Mouse (Mus musculus) intestine, embryonic 16.5 days (tissue): Measurements from ENCODE around the gene Pitpna. TPM values are rescaled to one million over a fixed set of nuclear protein-coding genes. Genes with fewer than 3 reads are reported as not detected.
A peak's percentile ranks its signal among the peaks of the same experiment; 100 is the strongest.

Source experiments
- ATAC-seq: fragments of 200-750 bp; cut with Nextera tagmentation; 2 replicates; pipeline ENCODE4 v1.8.0; 2017; ENCODE audit warnings: moderate TSS enrichment, moderate library complexity
- H3K27ac ChIP-seq: fragments of 300-500 bp; sonication (generic); 2 replicates; pipeline ENCODE4 v1.5.1; 2014; ENCODE audit warnings: mild to moderate bottlenecking, low read length
- H3K27me3 ChIP-seq: fragments of 300-500 bp; sonication (generic); replicated peaks from 2 replicates; pipeline ENCODE4 v1.6.1; 2014; ENCODE audit warnings: low read length, control low read depth, mixed read lengths; ENCODE audit not compliant: control insufficient read depth, insufficient read depth
- H3K36me3 ChIP-seq: fragments of 300-500 bp; sonication (generic); 2 replicates; pipeline ENCODE4 v1.6.1; 2014; ENCODE audit warnings: low read length, control low read depth; ENCODE audit not compliant: control insufficient read depth, insufficient read depth
- H3K4me1 ChIP-seq: fragments of 300-500 bp; sonication (generic); 2 replicates; pipeline ENCODE4 v1.6.1; 2014; ENCODE audit warnings: low read length, control low read depth, mixed read lengths; ENCODE audit not compliant: control insufficient read depth, insufficient read depth
- H3K4me2 ChIP-seq: fragments of 300-500 bp; sonication (generic); 2 replicates; pipeline ENCODE4 v1.6.1; 2014; ENCODE audit warnings: low read depth, low read length, control low read depth
- H3K4me3 ChIP-seq: fragments of 300-500 bp; sonication (generic); 2 replicates; pipeline ENCODE4 v1.5.1; 2014; ENCODE audit warnings: mild to moderate bottlenecking, low read length
- H3K9ac ChIP-seq: fragments of 300-500 bp; sonication (generic); 2 replicates; pipeline ENCODE4 v1.6.1; 2014; ENCODE audit warnings: low read depth, low read length
- H3K9me3 ChIP-seq: fragments of 300-500 bp; sonication (generic); 2 replicates; pipeline ENCODE4 v1.6.1; 2016; ENCODE audit warnings: low read length, control low read depth; ENCODE audit not compliant: control insufficient read depth
- WGBS: fragments of 180-500 bp; shearing (Covaris S2); extraction: QIAGEN DNeasy Blood & Tissue Kit; methylation state at CpG from one replicate; pipeline ENCODE4 v1.1.7; 2014; 5-methylcytosine and 5-hydroxymethylcytosine counted together
- polyA plus RNA-seq: library from polyadenylated mRNA; unstranded; fragments of >200 nt; fragmentation: Nextera tagmentation; extraction: Ambion mirVana; gene quantifications from 2 replicates; pipeline ENCODE4 v1.2.1, GENCODE M21; 2015

Pitpna gene
- polyA plus RNA-seq, 1 experiment from 2014 or later, result 84.2 TPM

DNA sequence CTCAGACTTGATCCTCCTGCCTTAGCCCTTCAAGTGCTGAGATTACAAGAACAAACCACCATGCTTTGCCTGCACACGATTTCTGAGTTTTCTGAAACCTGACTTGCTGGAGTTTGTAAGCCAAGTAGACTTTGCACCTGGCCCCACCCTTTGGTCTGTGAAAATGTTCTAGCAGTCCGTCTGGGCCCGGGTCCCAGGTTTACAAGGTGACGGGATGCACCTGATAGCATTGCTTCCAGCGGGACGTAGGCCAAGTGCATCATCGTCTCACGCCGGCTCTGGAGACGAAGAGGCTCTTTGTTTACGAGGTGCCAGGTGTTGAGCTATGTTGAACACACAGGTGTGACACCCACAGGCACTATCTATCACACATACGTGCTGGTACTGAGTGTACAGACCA, 18.9 kb upstream of the Pitpna start:
- H3K4me3 ChIP-seq, result no peak overlapping the region
- WGBS, result 63% methylated on average over 12 of the region's 12 CpGs
- no peaks in the 10 kb centered on the region for H3K36me3 ChIP-seq
- peaks cover 47% of the 10 kb centered on the region for H3K4me1 ChIP-seq
- ATAC-seq, result no peak
- no peak overlapping the region for H3K9ac ChIP-seq
- H3K9me3 ChIP-seq, result no peaks in the 10 kb centered on the region
- no peaks in the 10 kb centered on the region for H3K27me3 ChIP-seq
- H3K27ac ChIP-seq, result peak overlapping the region; percentile 31
- H3K4me2 ChIP-seq, result no peak overlapping the region

DNA sequence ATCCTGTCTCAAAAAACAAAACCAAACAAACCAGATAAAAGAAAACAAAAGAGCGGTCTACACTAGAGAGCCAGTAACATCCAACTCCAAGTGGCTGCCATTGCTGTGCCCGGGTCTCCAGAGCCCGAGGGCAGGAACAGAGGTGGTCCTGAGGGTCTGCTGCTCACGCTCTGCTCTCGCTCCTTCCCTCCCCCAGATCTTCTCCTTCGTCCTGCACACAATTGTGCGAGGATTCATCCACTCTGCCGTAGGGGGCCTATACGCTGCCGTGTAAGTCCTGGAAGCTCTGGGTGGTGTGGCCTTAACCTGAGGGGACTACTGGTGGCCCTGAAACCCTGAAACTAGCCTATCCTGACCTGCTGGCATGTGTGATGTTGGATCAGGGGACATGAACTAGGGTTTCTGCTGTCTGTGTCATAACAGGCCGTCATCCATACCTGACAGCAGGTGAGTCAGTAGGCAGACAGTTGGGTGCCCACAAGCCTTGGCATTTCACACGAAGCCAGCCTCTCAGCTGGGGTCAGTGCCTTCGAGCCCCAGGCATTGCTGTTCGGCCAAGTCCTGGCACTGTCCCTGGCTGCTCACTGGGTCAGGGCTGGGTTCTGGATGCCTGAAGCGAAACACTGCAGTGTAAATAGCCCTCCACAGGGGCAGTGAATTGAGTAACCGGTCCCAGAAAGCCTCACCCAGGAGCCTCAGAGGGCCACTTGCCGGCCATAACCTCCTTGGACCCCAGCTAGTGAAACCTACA, 17.3 kb upstream of the Pitpna start:
- H3K27ac ChIP-seq, result peak overlapping the region; percentile 26; the same call in 1 of the 2 replicates

DNA sequence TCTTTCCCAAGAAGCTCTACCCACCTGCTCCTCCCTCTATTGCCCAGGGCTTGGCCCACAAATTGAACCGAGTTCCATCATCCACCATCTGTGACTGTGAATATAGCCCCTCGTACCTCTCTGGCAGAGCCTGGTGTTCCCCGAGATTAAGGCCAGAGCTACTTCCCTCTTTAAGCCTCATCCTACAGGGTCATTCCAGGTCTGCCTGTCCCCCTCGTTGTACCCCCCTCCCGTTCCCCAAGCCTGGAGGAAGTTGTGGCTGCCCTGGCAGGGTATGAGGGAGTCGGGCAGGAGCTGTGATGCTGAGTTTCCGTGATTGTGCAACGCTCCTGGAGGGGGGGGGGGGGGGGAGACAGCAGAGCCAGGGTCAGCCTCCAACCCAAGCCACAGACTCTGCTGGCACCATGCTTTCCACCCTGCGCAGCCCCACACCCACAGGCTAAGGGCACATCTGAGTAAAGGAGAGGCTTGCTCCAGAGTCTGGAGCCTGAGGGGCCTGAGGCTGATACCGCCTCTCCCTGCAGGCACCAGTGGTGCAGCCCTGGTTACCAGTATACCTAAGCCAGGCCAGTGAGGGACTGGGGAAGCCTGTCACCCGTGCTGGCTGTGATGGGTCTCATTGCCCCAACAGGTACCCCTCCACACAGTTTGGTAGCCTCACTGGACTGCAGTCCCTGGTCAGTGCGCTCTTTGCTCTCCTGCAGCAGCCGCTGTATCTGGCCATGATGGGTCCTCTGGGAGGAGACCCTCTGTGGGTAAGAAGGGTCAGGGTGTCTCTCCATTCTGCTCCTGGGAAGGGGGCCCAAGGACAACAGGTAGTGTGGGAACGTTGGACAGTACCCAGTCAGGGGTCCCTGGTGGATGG, 16.5 kb upstream of the Pitpna start:
- H3K9ac ChIP-seq, result peak overlapping the region; percentile 55; the same call in 1 of the 2 replicates
- H3K9me3 ChIP-seq, result no peaks in the 10 kb centered on the region
- ATAC-seq, result no peak
- no peak overlapping the region for H3K4me3 ChIP-seq
- H3K4me1 ChIP-seq, result peaks cover 40% of the 10 kb centered on the region
- no peaks in the 10 kb centered on the region for H3K36me3 ChIP-seq
- H3K27ac ChIP-seq, result peak overlapping the region; percentile 26; the same call in 1 of the 2 replicates
- H3K27me3 ChIP-seq, result no peaks in the 10 kb centered on the region
- WGBS, result 66% methylated on average over 13 of the region's 14 CpGs
- H3K4me2 ChIP-seq, result no peak overlapping the region

More for the DNA sequence above, 17.3 kb upstream of the Pitpna start:
- Histone ChIP-seq H3K4me2 (no peak overlapping the region), H3K36me3 (no peaks in the 10 kb centered on the region), H3K4me1 (peaks cover 45% of the 10 kb centered on the region), H3K9ac (no peak overlapping the region), H3K27me3 (no peaks in the 10 kb centered on the region), H3K4me3 (no peak overlapping the region), H3K9me3 (no peaks in the 10 kb centered on the region)
- 88% methylated on average over 17 of the region's 17 CpGs for WGBS
- no peak for ATAC-seq

DNA sequence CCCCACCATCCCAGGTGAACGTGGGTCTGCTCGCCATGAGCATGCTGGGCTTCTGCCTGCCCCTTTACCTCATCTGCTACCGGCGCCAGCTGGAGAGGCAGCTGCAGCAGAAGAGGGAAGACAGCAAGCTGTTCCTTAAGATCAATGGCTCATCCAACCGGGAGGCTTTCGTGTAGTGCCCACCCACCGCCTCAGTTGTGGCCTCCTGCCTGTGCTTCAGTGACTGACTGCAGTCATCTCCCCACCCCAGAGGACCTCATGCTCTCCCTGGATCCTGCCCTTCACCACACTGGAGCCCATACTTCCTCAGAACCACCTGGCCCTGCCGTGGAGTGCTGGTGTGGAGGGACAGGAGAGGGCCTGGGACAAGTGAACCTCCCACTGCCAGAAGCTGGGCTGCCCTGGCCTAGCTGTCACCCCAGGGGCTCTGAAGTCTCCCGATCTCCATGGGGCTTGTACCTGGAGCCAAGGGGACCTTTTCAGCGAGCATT, 15.6 kb upstream of the Pitpna start:
- H3K27ac ChIP-seq, result peak overlapping the region; percentile 71
- peaks cover 36% of the 10 kb centered on the region for H3K4me1 ChIP-seq
- H3K27me3 ChIP-seq, result no peaks in the 10 kb centered on the region
- H3K36me3 ChIP-seq, result no peaks in the 10 kb centered on the region
- H3K4me3 ChIP-seq, result no peak overlapping the region
- H3K4me2 ChIP-seq, result peak overlapping the region; percentile 32
- ATAC-seq, result no peak
- WGBS, result 22% methylated on average over 10 of the region's 10 CpGs
- peak overlapping the region; percentile 55 for H3K9ac ChIP-seq
- no peaks in the 10 kb centered on the region for H3K9me3 ChIP-seq

DNA sequence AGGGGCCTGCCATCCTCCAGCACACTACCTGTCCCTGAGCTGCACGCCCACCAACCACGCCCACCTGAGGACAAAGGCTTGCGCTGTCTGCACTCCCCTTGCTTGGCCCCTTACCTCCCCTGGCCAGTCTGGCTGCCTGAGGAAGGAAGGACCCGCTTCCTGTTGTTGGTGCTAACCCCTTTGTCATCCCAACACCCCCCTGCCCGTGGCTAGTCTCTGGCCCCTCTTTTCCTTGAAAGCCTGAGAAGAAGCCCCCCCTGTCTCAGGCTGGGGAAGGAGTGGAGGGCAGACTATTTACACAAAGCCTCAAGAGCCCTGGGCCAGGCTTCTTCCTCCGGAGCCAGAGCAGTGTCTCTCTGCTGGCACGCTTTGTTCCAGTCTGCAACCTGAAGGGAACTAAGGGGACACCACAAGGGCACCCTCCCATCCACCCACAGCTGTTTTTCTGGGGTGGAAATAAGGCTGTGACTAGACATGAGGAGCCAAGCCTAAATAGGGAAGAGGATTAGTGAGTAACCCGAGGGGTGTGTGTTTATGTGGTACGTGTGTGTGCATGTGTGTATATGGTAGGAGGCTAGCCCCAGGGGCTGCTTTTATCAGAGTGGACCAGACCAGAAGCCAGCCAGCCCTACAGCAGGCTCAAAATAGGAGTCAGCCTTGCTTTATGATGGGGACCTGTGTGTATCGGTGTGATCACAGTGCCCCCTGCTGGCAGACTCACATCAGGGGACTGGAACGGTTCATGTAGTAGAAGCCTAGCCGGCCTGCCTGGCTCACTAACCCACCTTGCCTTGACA, 14.8 kb upstream of the Pitpna start:
- peak overlapping the region; percentile 71 for H3K27ac ChIP-seq

DNA sequence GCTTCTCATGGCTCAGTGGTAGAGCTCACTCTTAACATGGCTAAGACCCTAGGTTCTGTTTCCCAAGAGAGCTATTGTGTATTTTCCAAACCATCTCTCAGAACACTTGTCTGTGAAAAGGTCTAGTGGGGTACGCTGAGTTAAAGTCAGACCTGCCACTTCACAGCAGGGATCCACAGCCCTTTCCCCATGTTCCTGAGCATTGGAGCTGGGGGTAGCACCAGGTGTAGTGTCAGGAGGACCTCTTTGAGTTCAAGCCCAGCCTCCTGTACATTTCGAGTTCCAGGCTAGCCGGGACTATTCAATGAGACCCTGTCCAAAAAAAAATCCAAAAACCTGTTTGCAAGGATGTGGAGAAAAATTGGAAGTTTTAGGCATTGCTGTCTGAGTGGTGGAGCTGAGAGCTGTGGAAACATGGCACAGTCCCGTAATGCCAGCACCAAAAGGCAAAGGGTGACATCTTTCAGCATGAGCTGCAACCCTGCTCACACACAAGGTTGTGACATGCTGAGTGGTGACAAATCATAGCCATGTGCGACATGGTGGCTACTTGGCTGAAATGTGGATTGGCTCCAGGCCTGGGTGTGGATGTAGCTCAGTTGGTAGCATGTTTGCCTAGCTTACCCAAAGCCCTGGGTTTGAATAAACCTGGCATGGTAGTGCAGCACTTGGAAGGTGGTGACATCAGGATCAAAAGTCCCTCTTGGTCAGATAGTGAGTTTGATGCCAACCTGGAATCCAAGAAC, 13.3 kb upstream of the Pitpna start:
- H3K27me3 ChIP-seq, result no peaks in the 10 kb centered on the region
- WGBS, result 81% methylated on average over 5 of the region's 5 CpGs
- H3K4me1 ChIP-seq, result peaks cover 26% of the 10 kb centered on the region
- H3K4me3 ChIP-seq, result no peak overlapping the region
- no peaks in the 10 kb centered on the region for H3K36me3 ChIP-seq
- no peak for ATAC-seq
- H3K27ac ChIP-seq, result no peak overlapping the region
- H3K9ac ChIP-seq, result no peak overlapping the region
- no peak overlapping the region for H3K4me2 ChIP-seq
- no peaks in the 10 kb centered on the region for H3K9me3 ChIP-seq

More for the DNA sequence above, 14.8 kb upstream of the Pitpna start:
- no peak overlapping the region for H3K4me3 ChIP-seq
- peaks cover 32% of the 10 kb centered on the region for H3K4me1 ChIP-seq
- no peaks in the 10 kb centered on the region for H3K9me3 ChIP-seq
- 4% methylated on average over 12 of the region's 12 CpGs for WGBS
- peak overlapping the region; percentile 55 for H3K9ac ChIP-seq
- no peaks in the 10 kb centered on the region for H3K27me3 ChIP-seq
- ATAC-seq, result peak; percentile 73
- H3K36me3 ChIP-seq, result no peaks in the 10 kb centered on the region
- peak overlapping the region; percentile 32 for H3K4me2 ChIP-seq

DNA sequence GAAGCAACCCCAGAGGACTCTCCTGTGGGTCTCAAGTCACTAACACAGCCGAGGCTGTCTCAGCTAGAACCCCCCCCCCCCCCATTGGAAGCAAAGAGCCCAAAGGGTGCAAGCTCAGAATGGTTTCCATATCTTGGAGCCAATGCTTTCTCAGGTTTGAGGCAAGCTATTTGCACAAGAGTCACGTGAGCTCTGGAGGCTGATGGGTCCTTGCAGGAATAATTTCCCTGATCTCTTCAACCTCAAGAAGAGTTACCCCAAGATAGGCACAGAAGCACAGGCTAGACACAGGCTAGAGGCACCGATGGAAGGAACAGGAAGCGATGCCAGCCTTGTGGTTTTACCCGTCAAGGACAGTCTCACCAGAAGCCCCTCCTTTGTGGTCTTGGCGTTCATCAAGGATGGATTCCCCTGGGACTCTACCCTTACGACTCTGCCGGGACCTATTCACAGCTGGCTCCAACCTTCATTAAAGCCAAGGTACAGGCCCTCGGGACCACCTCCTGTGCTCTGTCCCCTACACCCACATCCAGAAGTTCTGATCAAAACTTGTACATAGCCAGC, 12.3 kb upstream of the Pitpna start:
- Histone ChIP-seq H3K27me3 (no peaks in the 10 kb centered on the region), H3K4me3 (no peak overlapping the region), H3K36me3 (no peaks in the 10 kb centered on the region), H3K4me2 (no peak overlapping the region), H3K27ac (no peak overlapping the region), H3K9me3 (no peaks in the 10 kb centered on the region), H3K4me1 (peaks cover 26% of the 10 kb centered on the region), H3K9ac (no peak overlapping the region)
- no peak for ATAC-seq
- WGBS, result 69% methylated on average over 9 of the region's 9 CpGs

DNA sequence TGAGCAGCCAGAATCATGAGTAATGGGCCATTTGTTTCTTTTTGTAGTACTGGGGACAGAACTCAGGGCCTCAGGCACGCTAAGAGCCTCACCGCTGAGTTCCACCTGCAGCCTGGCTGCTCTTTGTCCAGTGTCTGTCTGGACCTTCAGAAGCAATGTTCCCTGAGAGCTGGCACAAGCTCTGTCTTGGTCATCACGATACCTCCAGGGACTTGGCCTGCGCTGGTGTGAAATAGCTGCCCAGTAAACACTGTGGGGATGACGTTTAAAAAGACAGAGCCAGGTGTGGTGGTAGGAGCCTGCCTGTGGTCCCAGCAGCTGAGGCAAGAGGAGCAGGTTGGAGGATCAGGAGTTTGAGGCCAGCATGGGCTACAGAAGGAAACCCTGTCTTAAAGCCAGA, 9.3 kb upstream of the Pitpna start:
- Histone ChIP-seq H3K36me3 (no peaks in the 10 kb centered on the region), H3K4me2 (no peak overlapping the region), H3K27ac (no peak overlapping the region), H3K4me3 (no peak overlapping the region), H3K4me1 (peaks cover 7% of the 10 kb centered on the region), H3K9ac (no peak overlapping the region), H3K9me3 (no peaks in the 10 kb centered on the region), H3K27me3 (no peaks in the 10 kb centered on the region)
- no peak for ATAC-seq
- WGBS, result 88% methylated on average over 5 of the region's 5 CpGs
